Mouse (Mus musculus) heart, adult 2 months (tissue): Measurements from ENCODE around the gene Hist3h2ba. TPM values are rescaled to one million over a fixed set of nuclear protein-coding genes. Genes with fewer than 3 reads are reported as not detected.

Experiments used
- DNase-seq, 2 experiments: peaks; one replicate each; pipeline ENCODE4 v3.0.0; 2021
- H3K27ac ChIP-seq: fragments of 200-600 bp; 2 replicates; pipeline ENCODE4 v1.8.1; 2022
- H3K27me3 ChIP-seq: fragments of 200-500 bp; 2 replicates; pipeline ENCODE4 v1.6.1; 2012; ENCODE audit warnings: mild to moderate bottlenecking, low read length, inconsistent platforms, mixed read lengths; ENCODE audit not compliant: control insufficient read depth, insufficient read depth
- H3K36me3 ChIP-seq: fragments of 200-500 bp; 2 replicates; pipeline ENCODE4 v1.6.1; 2012; ENCODE audit warnings: low read length, inconsistent platforms; ENCODE audit not compliant: control insufficient read depth, insufficient read depth
- H3K4me1 ChIP-seq: fragments of 200-500 bp; 2 replicates; pipeline ENCODE4 v1.6.1; 2011; ENCODE audit warnings: low read length; ENCODE audit not compliant: control insufficient read depth, insufficient read depth
- H3K4me3 ChIP-seq: fragments of 200-600 bp; 2 replicates; pipeline ENCODE4 v1.8.1; 2022
- H3K79me2 ChIP-seq: fragments of 200-500 bp; replicated peaks from 2 replicates; pipeline ENCODE4 v1.6.1; 2012; ENCODE audit warnings: mild to moderate bottlenecking, inconsistent platforms, low read length, moderate library complexity, mixed read lengths; ENCODE audit not compliant: control insufficient read depth, insufficient read depth
- H3K9ac ChIP-seq: fragments of 200-500 bp; 2 replicates; pipeline ENCODE4 v1.6.1; 2012; ENCODE audit warnings: low read depth, mild to moderate bottlenecking, control low read depth, inconsistent platforms, low read length, mixed read lengths
- CTCF ChIP-seq: fragments of 200-600 bp; IDR thresholded peaks from 2 replicates; pipeline ENCODE4 v1.8.1; 2022; ENCODE audit warnings: antibody characterized with exemption, mild to moderate bottlenecking, moderate library complexity
- EP300 ChIP-seq: fragments of 200-500 bp; IDR thresholded peaks from 2 replicates; pipeline ENCODE4 v1.6.1; 2011; ENCODE audit warnings: low read depth, low read length, control low read depth; ENCODE audit not compliant: insufficient read depth
- POLR2A ChIP-seq: fragments of 200-500 bp; IDR thresholded peaks from 2 replicates; pipeline ENCODE4 v1.6.1; 2011; ENCODE audit warnings: mild to moderate bottlenecking, low read depth, low read length, control low read depth; ENCODE audit not compliant: insufficient read depth
- WGBS: fragments of 180-500 bp; shearing (Covaris S2); methylation state at CpG from one replicate; pipeline ENCODE4 v1.1.7; 2018; 5-methylcytosine and 5-hydroxymethylcytosine counted together
- intact Hi-C: fragments of 180-260 bp; cut with DNase I; formaldehyde crosslinking; loops from one replicate; pipeline ENCODE4 v1.15.1; 2025
- polyA plus RNA-seq: library from polyadenylated mRNA; depleted of rRNA; stranded (reverse); fragments of >200 nt; gene quantifications from 2 replicates; pipeline ENCODE4 v1.2.3, GENCODE M21; 2012
- total RNA-seq, 2 experiments: library from RNA; stranded (reverse); gene quantifications; 2 replicates each; pipeline ENCODE4 v1.2.3; 2021

Hist3h2ba gene
- total and polyA plus RNA-seq, 3 experiments, result 0.81 to 1.5 (median 1.1) TPM

DNA sequence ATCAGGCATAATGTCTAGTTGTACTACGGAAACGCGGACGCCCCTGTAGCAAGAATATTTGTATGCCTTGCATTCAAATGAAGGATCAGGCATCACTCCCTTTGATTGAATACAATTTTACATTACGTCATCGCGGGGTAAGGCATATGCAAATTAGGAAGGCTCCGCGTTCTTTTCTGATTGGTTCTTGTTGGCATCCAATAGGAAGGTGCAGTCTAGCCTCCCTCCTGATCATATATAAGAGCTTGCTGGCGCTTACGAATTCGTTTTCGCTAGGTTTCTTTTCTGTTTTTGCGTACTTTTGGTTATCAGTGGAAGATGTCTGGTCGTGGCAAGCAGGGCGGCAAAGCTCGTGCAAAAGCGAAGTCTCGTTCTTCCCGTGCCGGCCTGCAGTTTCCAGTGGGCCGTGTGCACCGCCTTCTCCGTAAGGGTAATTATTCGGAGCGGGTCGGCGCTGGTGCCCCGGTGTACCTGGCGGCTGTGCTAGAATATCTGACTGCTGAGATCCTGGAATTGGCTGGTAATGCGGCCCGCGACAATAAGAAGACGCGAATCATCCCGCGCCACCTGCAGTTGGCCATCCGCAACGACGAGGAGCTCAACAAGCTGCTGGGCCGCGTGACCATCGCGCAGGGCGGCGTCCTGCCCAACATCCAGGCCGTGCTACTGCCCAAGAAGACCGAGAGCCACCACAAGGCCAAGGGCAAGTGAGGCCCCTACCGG lies 5.9 kb downstream of the Hist3h2ba start, which contains the start of the genes Hist3h2a and Trim17:
Gene Hist3h2a, plus strand, starts transcription at position 266 of the 723 bp plus-strand sequence.
Gene Trim17, plus strand, starts transcription at position 266 of the 723 bp plus-strand sequence.
- Histone ChIP-seq H3K27ac (peak within 1 kb of the TSS; percentile 99), H3K27me3 (no peaks in the 10 kb centered on the region), H3K9ac (peak within 1 kb of the TSS; percentile 96), H3K36me3 (peaks cover 8% of the 10 kb centered on the region), H3K79me2 (no peaks in the 10 kb centered on the region), H3K4me3 (peak within 1 kb of the TSS; percentile 89), H3K4me1 (peaks cover 10% of the 10 kb centered on the region)
- DNase-seq, result peak; percentile 86 to 89
- TF ChIP-seq POLR2A (peak; percentile 99), CTCF (peak; percentile 81), EP300 (peak; percentile 60; the same call in 1 of the 2 replicates)
- intact Hi-C loops, result loop anchor here (1.0 to 2.0 kb wide), 2 partner anchors 24 to 26 kb away; partner anchors contain the start of gene Trim11
- under 1% methylated on average over 49 of the region's 49 CpGs for WGBS

DNA sequence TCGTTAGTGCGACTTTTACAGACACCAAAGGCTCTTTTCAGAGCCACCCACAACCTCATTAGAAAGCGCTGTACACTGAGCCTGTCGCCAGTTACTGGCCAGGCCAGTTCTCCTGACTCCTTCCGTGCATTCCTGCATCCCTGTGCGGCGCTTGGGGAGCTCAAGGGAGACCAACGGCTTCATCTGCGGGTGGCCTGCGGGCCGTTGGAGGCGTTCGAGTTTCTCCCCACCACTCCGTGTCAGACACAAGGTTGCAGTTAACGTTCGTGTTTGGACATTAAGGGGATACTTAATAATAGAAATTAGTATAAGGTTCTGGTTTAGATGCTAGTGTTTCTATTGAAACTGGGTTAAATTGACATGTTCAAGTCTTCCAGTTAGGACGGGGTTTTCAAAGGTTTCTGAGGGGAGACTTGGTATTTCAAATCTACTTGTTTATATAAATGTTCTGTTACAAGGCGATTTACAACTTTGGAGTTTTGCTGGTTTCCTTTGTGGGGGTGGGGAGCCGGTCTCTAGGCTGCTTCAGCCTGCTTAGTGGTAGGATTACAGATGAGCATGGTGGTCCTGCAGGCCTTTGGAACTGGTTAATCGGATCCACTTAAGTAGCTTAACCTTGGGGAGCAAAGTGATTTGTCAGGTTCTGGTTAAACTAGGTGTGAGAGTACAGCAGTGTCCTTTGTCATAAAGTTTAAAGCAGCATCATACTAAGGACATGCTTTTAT lies 6.6 kb downstream of the Hist3h2ba start:
- TF ChIP-seq CTCF (peak; percentile 1), POLR2A (no peak)
- Histone ChIP-seq H3K4me3 (peak overlapping the region; percentile 89), H3K4me1 (peaks cover 10% of the 10 kb centered on the region), H3K27me3 (no peaks in the 10 kb centered on the region), H3K79me2 (no peaks in the 10 kb centered on the region), H3K9ac (peak overlapping the region; percentile 96), H3K27ac (peak overlapping the region; percentile 99), H3K36me3 (peaks cover 8% of the 10 kb centered on the region)
- under 1% methylated on average over 20 of the region's 20 CpGs for WGBS
- no peak for DNase-seq
- intact Hi-C loops, result loop anchor here (1.0 to 2.0 kb wide), 2 partner anchors 23 to 27 kb away; partner anchors contain the start of gene Trim11

DNA sequence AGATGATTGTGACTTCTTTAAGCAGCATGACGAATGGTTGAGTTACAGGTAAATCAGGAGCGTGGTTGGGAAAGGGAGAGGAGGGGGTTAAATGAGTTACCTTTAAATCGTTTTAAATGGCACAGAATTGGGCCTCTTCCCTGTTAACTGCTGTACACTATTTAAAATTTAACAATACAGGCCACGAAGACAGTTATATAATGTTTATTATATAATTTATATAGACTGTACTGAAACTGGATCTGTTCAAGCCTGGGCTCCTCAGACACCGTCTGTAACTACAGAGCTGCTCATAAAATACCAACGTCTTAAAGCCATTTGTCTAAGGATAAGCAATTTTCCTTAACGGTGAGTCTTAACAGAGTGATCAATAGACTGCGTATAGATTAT lies 7.1 kb downstream of the Hist3h2ba start:
- Histone ChIP-seq H3K27me3 (no peaks in the 10 kb centered on the region), H3K4me3 (peak overlapping the region; percentile 89), H3K9ac (peak overlapping the region; percentile 72), H3K4me1 (peaks cover 10% of the 10 kb centered on the region), H3K79me2 (no peaks in the 10 kb centered on the region), H3K36me3 (peaks cover 8% of the 10 kb centered on the region), H3K27ac (peak overlapping the region; percentile 99)
- no peak for DNase-seq
- TF ChIP-seq POLR2A, result no peak
- TF ChIP-seq CTCF, result no peak
- TF ChIP-seq EP300, result no peak
- WGBS, result 25% methylated on average over 8 of the region's 8 CpGs
- intact Hi-C loops, result loop anchor here (1.0 to 2.0 kb wide), 2 partner anchors 22 to 27 kb away; partner anchors contain the start of gene Trim11

DNA sequence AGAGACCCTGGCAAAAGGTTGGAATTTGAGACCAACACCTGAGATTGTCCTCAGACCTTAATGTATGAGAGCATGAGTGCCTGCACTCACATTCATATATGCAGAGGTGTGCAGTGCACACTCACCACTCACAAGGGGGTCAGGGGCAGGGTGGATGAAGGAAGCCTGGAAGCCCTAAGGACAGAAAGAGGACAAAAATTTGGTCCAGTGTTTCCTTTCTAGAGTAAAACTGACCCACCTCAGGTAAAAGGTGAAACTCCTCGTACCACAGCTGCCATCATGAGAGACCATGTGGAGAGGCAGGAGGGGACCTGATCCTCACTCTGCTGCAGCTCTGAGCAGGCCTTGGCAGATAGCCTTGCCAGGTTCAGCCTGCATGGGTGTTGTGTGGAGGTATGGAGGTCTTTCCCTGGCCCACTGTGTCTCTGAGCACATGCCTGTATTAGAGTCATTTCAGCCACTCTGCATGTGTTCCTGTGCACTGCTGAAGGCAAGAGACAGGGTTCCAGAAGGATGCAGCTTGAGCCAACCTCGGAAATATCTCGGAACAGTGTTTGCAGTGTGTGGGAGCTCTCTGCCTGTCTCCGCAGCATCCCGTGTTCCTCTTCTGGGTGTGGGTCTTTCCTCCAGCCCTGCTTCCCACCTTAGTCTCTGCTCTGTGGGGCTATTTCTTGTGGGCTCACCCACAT lies 8.7 kb downstream of the Hist3h2ba start:
- no peak overlapping the region for H3K4me3 ChIP-seq
- WGBS, result 77% methylated on average over 5 of the region's 5 CpGs
- H3K27me3 ChIP-seq, result peaks cover 4% of the 10 kb centered on the region; the same call in 1 of the 2 replicates
- peaks cover 10% of the 10 kb centered on the region for H3K4me1 ChIP-seq
- TF ChIP-seq POLR2A (no peak), EP300 (no peak), CTCF (no peak)
- intact Hi-C loops, result no loop called here
- peaks cover 8% of the 10 kb centered on the region for H3K36me3 ChIP-seq
- H3K27ac ChIP-seq, result no peak overlapping the region
- DNase-seq, result no peak
- no peaks in the 10 kb centered on the region for H3K79me2 ChIP-seq
- no peak overlapping the region for H3K9ac ChIP-seq

DNA sequence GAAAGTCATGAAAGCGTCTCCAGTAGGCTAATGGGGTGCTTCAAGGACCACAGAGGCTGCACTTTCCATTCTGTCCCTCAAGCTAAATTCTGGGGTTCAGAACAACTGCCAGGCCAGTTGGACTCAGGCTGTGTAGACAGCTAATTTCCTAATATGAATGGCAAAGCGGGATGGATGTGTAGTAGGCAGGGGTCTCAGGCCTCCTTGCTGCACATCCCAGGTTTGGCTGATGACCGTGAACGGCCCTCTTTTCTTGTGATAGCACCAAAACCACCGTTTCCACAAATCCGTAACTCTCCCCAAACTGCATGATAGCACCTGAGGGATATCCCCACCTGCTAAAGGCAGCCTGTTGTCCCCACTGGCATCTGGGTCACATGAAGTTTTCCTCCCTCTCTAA lies 9.8 kb downstream of the Hist3h2ba start:
- peaks cover 8% of the 10 kb centered on the region for H3K36me3 ChIP-seq
- no peak for DNase-seq
- no peak overlapping the region for H3K27ac ChIP-seq
- no peak overlapping the region for H3K9ac ChIP-seq
- H3K4me1 ChIP-seq, result peaks cover 10% of the 10 kb centered on the region
- no peak overlapping the region for H3K4me3 ChIP-seq
- peaks cover 4% of the 10 kb centered on the region; the same call in 1 of the 2 replicates for H3K27me3 ChIP-seq
- no peak for TF ChIP-seq CTCF
- WGBS, result 86% methylated on average over 6 of the region's 6 CpGs
- intact Hi-C loops, result no loop called here
- no peaks in the 10 kb centered on the region for H3K79me2 ChIP-seq
